Mouse (Mus musculus): ENCODE measurements around the gene Ube2g2.

DNA sequence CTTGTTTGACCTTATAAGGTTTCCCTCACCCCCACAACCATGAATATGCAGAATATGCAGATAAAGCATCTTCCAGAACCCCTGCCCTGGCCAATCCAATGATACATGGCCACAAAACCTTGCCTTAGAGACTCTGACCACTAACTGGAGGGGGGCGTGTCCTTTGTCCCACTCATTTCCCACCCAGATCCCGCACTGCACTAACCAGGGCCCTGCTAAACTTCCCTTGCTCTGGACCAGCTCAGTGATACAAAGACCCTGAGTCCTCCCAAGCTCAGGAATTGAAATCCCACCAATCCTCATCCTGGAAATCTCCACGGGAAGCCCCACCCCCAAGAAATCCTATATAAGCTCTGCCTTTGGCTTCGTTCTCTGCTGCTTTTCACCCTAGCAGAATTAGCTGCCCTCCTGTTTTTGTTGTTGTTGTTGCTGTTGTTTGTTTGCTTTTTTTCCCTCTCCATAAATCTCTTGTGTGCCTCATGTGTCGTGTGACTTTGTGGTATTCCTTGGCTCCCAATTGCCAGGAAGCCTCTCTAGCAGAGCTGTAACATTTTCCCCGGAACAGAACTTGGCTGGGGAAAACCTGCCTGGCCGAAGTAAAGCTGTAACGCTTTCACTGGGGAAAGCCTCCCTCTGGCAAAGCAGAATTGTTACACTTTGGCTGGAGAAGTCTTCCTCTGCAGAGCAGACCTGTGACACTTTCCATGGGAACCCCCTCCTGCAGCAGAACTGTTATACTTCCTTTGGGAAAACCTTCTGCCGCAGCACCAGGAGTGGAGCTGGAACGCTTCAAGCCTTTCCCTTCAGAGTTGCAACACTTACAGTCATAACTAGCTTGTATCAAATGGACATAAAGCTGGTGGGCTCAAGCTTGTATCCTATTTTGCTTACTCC lies 41.8 kb upstream of the Ube2g2 start:
- TF ChIP-seq CTCF (IDR thresholded peaks at IDR 0.05; ENCODE audit: control insufficient read depth, insufficient read depth, insufficient read length) (no peak), MYOG (IDR thresholded peaks at IDR 0.05; ENCODE audit: control insufficient read depth, extremely low read depth, insufficient read length) (no peak), USF1 (IDR thresholded peaks at IDR 0.05; ENCODE audit: low read depth) (no peak), MYOD1 (IDR thresholded peaks at IDR 0.05; ENCODE audit: control insufficient read depth, insufficient read length, low read depth) (no peak), MAX (IDR thresholded peaks at IDR 0.05) (no peak), FOSL1 (IDR thresholded peaks at IDR 0.05; ENCODE audit: insufficient read depth, low read length, poor library complexity, severe bottlenecking) (no peak)
